Comparison of ENCODE assay signal across 24 mouse cellular contexts in genomic region chr7:116882268-116882964, GRCm38 (mm10).
A peak's percentile ranks its signal among the peaks of the same experiment; 100 is the strongest.
DNase-seq lines count a peak whose midpoint lies in the region; ATAC-seq lines count a peak whose summit lies in the region.
"Had no signal": no experiment of that assay in that cellular context is flagged by ENCODE, and none has a peak within 500 bp of the region (broad histone marks: within the 10 kb centered on the region; RNA-seq: fewer than 3 reads in every experiment).

No protein-coding gene starts in this region.

- H3K9ac ChIP-seq in hindbrain, embryonic 11.5 days (ENCODE audit: low read depth, low read length), result no peak overlapping the region
- no peak overlapping the region for H3K9ac ChIP-seq in hindbrain, embryonic 13.5 days
- no peak overlapping the region for H3K9ac ChIP-seq in neural tube, embryonic 14.5 days (replicated peaks; ENCODE audit: low read depth, low read length)
- H3K9ac ChIP-seq: forebrain, embryonic 13.5 days; heart, embryonic 15.5 days; hindbrain, embryonic 15.5 days; stomach, embryonic 15.5 days had no signal

- H3K27ac ChIP-seq in hindbrain, embryonic 11.5 days (ENCODE audit: low read depth, low read length), result no peak overlapping the region
- H3K27ac ChIP-seq in hindbrain, embryonic 13.5 days, result no peak overlapping the region
- no peak overlapping the region for H3K27ac ChIP-seq in neural tube, embryonic 14.5 days (ENCODE audit: low read depth, low read length)
- H3K27ac ChIP-seq: forebrain, embryonic 13.5 days; heart, embryonic 15.5 days; hindbrain, embryonic 15.5 days; stomach, embryonic 15.5 days had no signal

- no peaks in the 10 kb centered on the region for H3K4me1 ChIP-seq in hindbrain, embryonic 11.5 days (replicated peaks; ENCODE audit: control insufficient read depth, insufficient read depth, low read length)
- H3K4me1 ChIP-seq in hindbrain, embryonic 13.5 days (replicated peaks), result peaks cover 7% of the 10 kb centered on the region
- H3K4me1 ChIP-seq in neural tube, embryonic 14.5 days (ENCODE audit: control insufficient read depth, insufficient read depth, low read length), result no peaks in the 10 kb centered on the region
- H3K4me1 ChIP-seq: forebrain, embryonic 13.5 days; heart, embryonic 15.5 days; hindbrain, embryonic 15.5 days; stomach, embryonic 15.5 days had no signal

- DNase-seq in hindbrain, embryonic 11.5 days (ENCODE audit: low spot score), result no peak
- DNase-seq in kidney, adult 9 months, result peak; percentile 8
- DNase-seq in kidney, postnatal 4 days, result peak; percentile 56 to 70
- no peak for DNase-seq in urinary bladder, postnatal 25 days (ENCODE audit: low spot score)
- DNase-seq in heart, postnatal 10 days, result no peak
- DNase-seq in Muller cell, postnatal 12 days (ENCODE audit: inconsistent ontology term), result no peak
- DNase-seq: adrenal gland, postnatal 25 days; cerebellum, adult 18-20 months; heart, adult 18-20 months; layer of hippocampus, adult 9-11 months; liver; lung, adult 18-20 months; lung, postnatal 36 days; spleen, adult 18-20 months; thymus, adult 2 months had no signal

- no peaks in the 10 kb centered on the region for H3K36me3 ChIP-seq in hindbrain, embryonic 11.5 days (ENCODE audit: control insufficient read depth, insufficient read depth, low read length)
- H3K36me3 ChIP-seq in hindbrain, embryonic 13.5 days, result no peaks in the 10 kb centered on the region
- no peaks in the 10 kb centered on the region for H3K36me3 ChIP-seq in neural tube, embryonic 14.5 days (ENCODE audit: control insufficient read depth, insufficient read depth, low read length)
- H3K36me3 ChIP-seq: heart, embryonic 15.5 days; hindbrain, embryonic 15.5 days; stomach, embryonic 15.5 days had no signal

- WGBS in hindbrain, embryonic 11.5 days, result 55% methylated on average over 5 of the region's 5 CpGs
- 42% methylated on average over 5 of the region's 5 CpGs for WGBS in hindbrain, embryonic 13.5 days
- 21% methylated on average over 5 of the region's 5 CpGs for WGBS in neural tube, embryonic 14.5 days

- H3K9me3 ChIP-seq in hindbrain, embryonic 11.5 days (ENCODE audit: control insufficient read depth, low read length), result no peaks in the 10 kb centered on the region
- no peaks in the 10 kb centered on the region for H3K9me3 ChIP-seq in hindbrain, embryonic 13.5 days
- H3K9me3 ChIP-seq in neural tube, embryonic 14.5 days (ENCODE audit: control insufficient read depth, low read length), result no peaks in the 10 kb centered on the region
- H3K9me3 ChIP-seq: forebrain, embryonic 13.5 days; heart, embryonic 15.5 days; hindbrain, embryonic 15.5 days; stomach, embryonic 15.5 days had no signal

- peak; percentile 64 for ATAC-seq in hindbrain, embryonic 11.5 days (ENCODE audit: low FRiP score)
- ATAC-seq in hindbrain, embryonic 13.5 days (ENCODE audit: low FRiP score), result no peak
- ATAC-seq in neural tube, embryonic 14.5 days (ENCODE audit: low read depth), result peak; percentile 70
- ATAC-seq: activated CD4-positive, CD25-positive, alpha-beta regulatory T cell, adult 4 months; forebrain, embryonic 13.5 days; Patski had no signal

- H3K27me3 ChIP-seq in hindbrain, embryonic 11.5 days (ENCODE audit: control insufficient read depth, insufficient read depth, low read length), result no peaks in the 10 kb centered on the region
- H3K27me3 ChIP-seq in hindbrain, embryonic 13.5 days, result no peaks in the 10 kb centered on the region
- no peaks in the 10 kb centered on the region for H3K27me3 ChIP-seq in neural tube, embryonic 14.5 days (ENCODE audit: control insufficient read depth, insufficient read depth, low read length)
- H3K27me3 ChIP-seq: forebrain, embryonic 13.5 days; heart, embryonic 15.5 days; hindbrain, embryonic 15.5 days; Patski; stomach, embryonic 15.5 days had no signal

- intact Hi-C loops in heart, postnatal 10 days (cut with DNase I), result no loop called here

- H3K4me3 ChIP-seq in hindbrain, embryonic 11.5 days (ENCODE audit: low read depth, low read length), result no peak overlapping the region
- no peak overlapping the region for H3K4me3 ChIP-seq in hindbrain, embryonic 13.5 days
- H3K4me3 ChIP-seq in neural tube, embryonic 14.5 days (ENCODE audit: low read depth, low read length), result no peak overlapping the region
- H3K4me3 ChIP-seq: forebrain, embryonic 13.5 days; heart, embryonic 15.5 days; hindbrain, embryonic 15.5 days; stomach, embryonic 15.5 days had no signal

- H3K4me2 ChIP-seq in hindbrain, embryonic 11.5 days (replicated peaks; ENCODE audit: low read depth, low read length), result no peak overlapping the region
- no peak overlapping the region for H3K4me2 ChIP-seq in hindbrain, embryonic 13.5 days
- H3K4me2 ChIP-seq in neural tube, embryonic 14.5 days (ENCODE audit: low read depth, low read length), result no peak overlapping the region
- H3K4me2 ChIP-seq: forebrain, embryonic 13.5 days; heart, embryonic 15.5 days; hindbrain, embryonic 15.5 days; midbrain, embryonic 11.5 days; stomach, embryonic 15.5 days had no signal

Comparison
In these comparisons a context has a peak if more than half of its experiments do, and no peak if none do; other contexts are left out.
1. DNase-seq: peak in kidney, adult 9 months (single experiment) and kidney, postnatal 4 days (2 of 2); none in hindbrain, embryonic 11.5 days (single experiment), urinary bladder, postnatal 25 days (single experiment), heart, postnatal 10 days (0 of 2) and Muller cell, postnatal 12 days (single experiment).